Mouse (Mus musculus) intestine, postnatal 0 days (tissue): ENCODE measurements around the gene Dnajc28. TPM values are rescaled to one million over a fixed set of nuclear protein-coding genes. Genes with fewer than 3 reads are reported as not detected.

Experiments
- ATAC-seq: fragments of 200-750 bp; cut with Nextera tagmentation; 2 replicates; pipeline ENCODE4 v1.8.0; 2017; ENCODE audit warnings: mild to moderate bottlenecking, moderate TSS enrichment, moderate library complexity
- H3K27ac ChIP-seq: fragments of 300-500 bp; sonication (generic); 2 replicates; pipeline ENCODE4 v1.5.1; 2014; ENCODE audit warnings: mild to moderate bottlenecking, low read depth, low read length, moderate library complexity
- H3K27me3 ChIP-seq: fragments of 300-500 bp; sonication (generic); replicated peaks from 2 replicates; pipeline ENCODE4 v1.6.1; 2014; ENCODE audit warnings: low read length, mixed read lengths; ENCODE audit not compliant: control insufficient read depth, insufficient read depth
- H3K36me3 ChIP-seq: fragments of 300-500 bp; sonication (generic); 2 replicates; pipeline ENCODE4 v1.6.1; 2014; ENCODE audit warnings: mild to moderate bottlenecking, moderate library complexity; ENCODE audit not compliant: control insufficient read depth, insufficient read depth
- H3K4me1 ChIP-seq: fragments of 300-500 bp; sonication (generic); replicated peaks from 2 replicates; pipeline ENCODE4 v1.6.1; 2014; ENCODE audit warnings: antibody characterized with exemption, low read length, mixed read lengths; ENCODE audit not compliant: control insufficient read depth, insufficient read depth
- H3K4me2 ChIP-seq: fragments of 300-500 bp; sonication (generic); replicated peaks from 2 replicates; pipeline ENCODE4 v1.6.1; 2014; ENCODE audit warnings: low read depth, mild to moderate bottlenecking, moderate library complexity
- H3K4me3 ChIP-seq: fragments of 300-500 bp; sonication (generic); 2 replicates; pipeline ENCODE4 v1.5.1; 2014; ENCODE audit warnings: low read depth, low read length
- H3K9ac ChIP-seq: fragments of 300-500 bp; sonication (generic); 2 replicates; pipeline ENCODE4 v1.6.1; 2014; ENCODE audit warnings: mild to moderate bottlenecking, low read depth, low read length
- H3K9me3 ChIP-seq: fragments of 300-500 bp; sonication (generic); 2 replicates; pipeline ENCODE4 v1.6.1; 2016; ENCODE audit warnings: mixed run types; ENCODE audit not compliant: control insufficient read depth
- CTCF ChIP-seq: sonication (generic); IDR thresholded peaks from 2 replicates; pipeline ENCODE4 v1.5.1; 2016; ENCODE audit warnings: low read depth, mild to moderate bottlenecking, control low read depth, antibody characterized with exemption, moderate library complexity
- whole genome bisulfite sequencing: fragments of 180-500 bp; shearing (Covaris S2); extraction: QIAGEN DNeasy Blood & Tissue Kit; methylation state at CpG from one replicate; pipeline ENCODE4 v1.1.7; 2014; 5-methylcytosine and 5-hydroxymethylcytosine counted together
- polyA plus RNA-seq: library from polyadenylated mRNA; unstranded; fragments of >200 nt; fragmentation: Nextera tagmentation; extraction: Ambion mirVana; gene quantifications from 2 replicates; pipeline ENCODE4 v1.2.1, GENCODE M21; 2015

Dnajc28 gene
- polyA plus RNA-seq, 1 experiment from 2014 or later, result 1.5 TPM

- H3K4me2 ChIP-seq, result no peak overlapping the region
Observed at GRCm38 (mm10) chr16:91639636-91640035, 20.8 kb upstream of the Dnajc28 start.

GRCm38 (mm10) chr16:91639161-91639560 lies 20.3 kb upstream of the Dnajc28 start:
- Histone ChIP-seq H3K9me3 (no peaks in the 10 kb centered on the region), H3K27ac (no peak overlapping the region), H3K9ac (no peak overlapping the region), H3K27me3 (no peaks in the 10 kb centered on the region), H3K4me3 (no peak overlapping the region), H3K4me2 (no peak overlapping the region), H3K4me1 (no peaks in the 10 kb centered on the region), H3K36me3 (peaks cover 70% of the 10 kb centered on the region)
- WGBS, result 88% methylated on average over 5 of the region's 5 CpGs
- no peak for ATAC-seq
- TF ChIP-seq CTCF, result no peak

More at GRCm38 (mm10) chr16:91639636-91640035, 20.8 kb upstream of the Dnajc28 start:
- TF ChIP-seq CTCF, result no peak
- whole genome bisulfite sequencing, result 97% methylated on average over 2 of the region's 2 CpGs
- Histone ChIP-seq H3K9me3 (no peaks in the 10 kb centered on the region), H3K27ac (no peak overlapping the region), H3K36me3 (peaks cover 65% of the 10 kb centered on the region), H3K4me3 (no peak overlapping the region), H3K9ac (no peak overlapping the region), H3K27me3 (no peaks in the 10 kb centered on the region), H3K4me1 (no peaks in the 10 kb centered on the region)
- ATAC-seq, result no peak

GRCm38 (mm10) chr16:91633641-91634040 lies 14.8 kb upstream of the Dnajc28 start:
- no peak overlapping the region for H3K4me3 ChIP-seq
- H3K36me3 ChIP-seq, result peaks cover 92% of the 10 kb centered on the region
- no peaks in the 10 kb centered on the region for H3K4me1 ChIP-seq
- H3K9ac ChIP-seq, result no peak overlapping the region
- no peaks in the 10 kb centered on the region for H3K27me3 ChIP-seq
- H3K4me2 ChIP-seq, result no peak overlapping the region
- ATAC-seq, result no peak
- WGBS, result 82% methylated on average over 12 of the region's 12 CpGs
- no peak overlapping the region for H3K27ac ChIP-seq
- no peaks in the 10 kb centered on the region for H3K9me3 ChIP-seq
- no peak for TF ChIP-seq CTCF

DNA sequence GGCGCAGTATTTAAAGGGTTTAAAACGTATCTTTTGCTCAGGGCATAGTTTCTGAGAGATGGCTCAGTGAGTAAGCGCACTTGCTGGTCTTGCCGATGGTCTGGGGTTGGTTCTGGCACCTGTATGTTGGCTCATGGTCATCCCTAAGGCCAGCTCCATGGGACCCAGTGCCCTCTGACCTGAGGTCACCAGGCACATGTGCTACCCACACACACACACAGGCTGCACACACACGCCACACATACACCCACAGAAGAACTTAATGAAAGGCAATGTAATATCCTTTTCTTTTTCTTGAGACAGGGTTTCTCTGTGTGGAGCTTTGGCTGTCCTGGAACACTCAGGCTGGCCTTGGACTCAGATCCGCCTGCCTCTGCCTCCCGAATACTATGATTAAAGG lies 14.1 kb upstream of the Dnajc28 start:
- Histone ChIP-seq H3K4me3 (no peak overlapping the region), H3K9me3 (no peaks in the 10 kb centered on the region), H3K9ac (no peak overlapping the region), H3K4me1 (no peaks in the 10 kb centered on the region), H3K36me3 (peaks cover 92% of the 10 kb centered on the region), H3K27me3 (no peaks in the 10 kb centered on the region), H3K27ac (no peak overlapping the region), H3K4me2 (no peak overlapping the region)
- no peak for ATAC-seq
- TF ChIP-seq CTCF, result no peak
- WGBS, result 96% methylated on average over 7 of the region's 7 CpGs

GRCm38 (mm10) chr16:91632439-91632838 lies 13.6 kb upstream of the Dnajc28 start:
- no peak for ATAC-seq
- 91% methylated on average over 5 of the region's 5 CpGs for WGBS
- no peaks in the 10 kb centered on the region for H3K4me1 ChIP-seq

DNA sequence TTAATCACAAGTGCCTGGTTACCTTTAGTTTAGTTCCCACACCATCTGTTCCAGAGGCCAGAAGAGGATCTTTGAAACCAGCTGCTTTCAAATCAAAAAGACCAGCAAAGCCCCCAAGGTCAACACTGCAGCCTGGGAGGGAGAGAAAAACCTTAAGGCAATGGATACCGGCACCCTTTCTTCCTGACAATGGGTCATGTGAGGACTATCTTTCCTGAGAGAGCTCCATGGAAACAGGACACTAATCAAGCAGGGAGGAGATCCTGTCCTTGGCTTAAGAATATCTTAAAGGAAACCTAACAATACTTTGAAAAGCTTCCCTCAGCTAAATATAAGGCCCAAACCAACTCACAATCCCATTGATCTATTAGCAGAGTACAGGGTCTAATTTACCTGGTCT lies 11.8 kb upstream of the Dnajc28 start:
- WGBS, result 59% methylated on average over 1 of the region's 1 CpGs
- H3K9ac ChIP-seq, result no peak overlapping the region
- no peaks in the 10 kb centered on the region for H3K4me1 ChIP-seq
- H3K36me3 ChIP-seq, result peaks cover 80% of the 10 kb centered on the region
- no peaks in the 10 kb centered on the region for H3K9me3 ChIP-seq
- ATAC-seq, result no peak
- no peak overlapping the region for H3K4me2 ChIP-seq
- TF ChIP-seq CTCF, result no peak
- H3K27ac ChIP-seq, result no peak overlapping the region
- no peak overlapping the region for H3K4me3 ChIP-seq
- no peaks in the 10 kb centered on the region for H3K27me3 ChIP-seq

More at GRCm38 (mm10) chr16:91632439-91632838, 13.6 kb upstream of the Dnajc28 start:
- Histone ChIP-seq H3K9me3 (no peaks in the 10 kb centered on the region), H3K36me3 (peaks cover 92% of the 10 kb centered on the region), H3K9ac (no peak overlapping the region), H3K27me3 (no peaks in the 10 kb centered on the region), H3K4me2 (no peak overlapping the region), H3K27ac (no peak overlapping the region), H3K4me3 (no peak overlapping the region)
- TF ChIP-seq CTCF, result no peak

DNA sequence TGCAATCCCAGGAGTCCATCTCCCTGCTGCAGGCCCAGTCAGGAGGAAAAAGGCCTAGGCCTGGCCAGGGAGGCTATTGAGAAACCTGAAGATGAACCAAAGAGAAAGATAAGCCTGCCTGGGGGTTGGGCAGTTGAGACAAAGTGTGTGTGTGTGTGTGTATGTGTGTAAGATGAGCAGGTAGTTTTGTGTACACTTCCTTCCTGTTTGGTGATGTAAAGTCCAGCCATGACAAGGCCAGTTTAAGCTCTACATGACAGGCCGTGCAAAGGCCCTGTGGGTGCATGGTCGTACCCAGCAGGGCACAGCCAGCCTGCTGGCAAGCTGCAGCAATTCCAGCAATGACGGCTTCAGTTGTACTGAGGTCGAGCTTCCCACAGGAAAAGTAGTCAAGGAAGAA lies 10.9 kb upstream of the Dnajc28 start:
- Histone ChIP-seq H3K4me1 (no peaks in the 10 kb centered on the region), H3K36me3 (peaks cover 81% of the 10 kb centered on the region), H3K4me3 (no peak overlapping the region), H3K27ac (no peak overlapping the region; the same call in 1 of the 2 replicates), H3K27me3 (no peaks in the 10 kb centered on the region), H3K4me2 (no peak overlapping the region), H3K9ac (no peak overlapping the region), H3K9me3 (no peaks in the 10 kb centered on the region)
- no peak for TF ChIP-seq CTCF
- 99% methylated on average over 4 of the region's 4 CpGs for WGBS
- ATAC-seq, result no peak
